Mouse (Mus musculus) effector memory CD4-positive, alpha-beta T cell, adult 7 months (primary cell): Measurements from ENCODE around the gene Ret. TPM values are rescaled to one million over a fixed set of nuclear protein-coding genes. Genes with fewer than 3 reads are reported as not detected.

Source experiments
- polyA plus RNA-seq: library from polyadenylated mRNA; unstranded; fragments of 100-300 nt; shearing (Covaris generic); gene quantifications from one replicate; pipeline ENCODE4 v1.2.1, GENCODE M21; 2017

Gene Ret
- not detected for polyA plus RNA-seq

GRCm38 (mm10) chr6:118197440-118197975 is at the start of gene Ret:
Gene Ret, minus strand, starts transcription at chr6:118197718.

GRCm38 (mm10) chr6:118138731-118139709 is 58.5 kb downstream of the Ret start, which contains the start of gene Csgalnact2:
Gene Csgalnact2, minus strand, starts transcription at chr6:118139140.

Other genes with a start within 250 kb of the Ret start
- 0.90 TPM for gene Rasgef1a, start 186.3 kb downstream of the Ret start, polyA plus RNA-seq
- 12.9 TPM for gene Csgalnact2, start 58.6 kb downstream of the Ret start, polyA plus RNA-seq
- gene Bms1, start 221.8 kb upstream of the Ret start, polyA plus RNA-seq = 47.6 TPM